Mouse (Mus musculus) T-helper 1 cell (primary cell): Measurements from ENCODE around the gene Atrip.

Experiments
- in situ Hi-C: fragments of 300-600 bp; cut with MboI, MseI; formaldehyde crosslinking; loops from one replicate; pipeline ENCODE4 v1.15.1; 2025; ENCODE audit warnings: high pct_unique_total_duplicates

Atrip gene

GRCm38 (mm10) chr9:109040906-109041305, 33.0 kb downstream of the Atrip start:
- in situ Hi-C loops: no loop called here

GRCm38 (mm10) chr9:109040216-109040615, 33.7 kb downstream of the Atrip start:
- in situ Hi-C loops: no loop called here

GRCm38 (mm10) chr9:109039681-109040080, 34.2 kb downstream of the Atrip start:
- in situ Hi-C loops: no loop called here

- in situ Hi-C loops: no loop called here
Observed at GRCm38 (mm10) chr9:109038901-109039364, 35.0 kb downstream of the Atrip start.

GRCm38 (mm10) chr9:109038086-109038895, 35.6 kb downstream of the Atrip start, which contains the start of gene Shisa5:
Gene Shisa5 (plus strand): TSS chr9:109038565.
- in situ Hi-C loops: no loop called here

GRCm38 (mm10) chr9:109032435-109032834, 41.5 kb downstream of the Atrip start:
- in situ Hi-C loops: no loop called here

- in situ Hi-C loops: no loop called here
Observed at GRCm38 (mm10) chr9:109031686-109032085, 42.2 kb downstream of the Atrip start.

- in situ Hi-C loops: no loop called here
Observed at GRCm38 (mm10) chr9:109031001-109031400, 42.9 kb downstream of the Atrip start.

- in situ Hi-C loops: no loop called here
Observed at GRCm38 (mm10) chr9:109030312-109030711, 43.6 kb downstream of the Atrip start.

GRCm38 (mm10) chr9:109028919-109029318, 45.0 kb downstream of the Atrip start:
- in situ Hi-C loops: no loop called here

GRCm38 (mm10) chr9:109028421-109028820, 45.5 kb downstream of the Atrip start:
- in situ Hi-C loops: no loop called here

GRCm38 (mm10) chr9:109027521-109027920, 46.4 kb downstream of the Atrip start:
- in situ Hi-C loops: no loop called here

GRCm38 (mm10) chr9:109022866-109023685, 50.8 kb downstream of the Atrip start:
- in situ Hi-C loops: no loop called here

- in situ Hi-C loops: no loop called here
Observed at GRCm38 (mm10) chr9:109021428-109021827, 52.5 kb downstream of the Atrip start.

GRCm38 (mm10) chr9:109016973-109017604, 56.8 kb downstream of the Atrip start:
- in situ Hi-C loops: no loop called here

- in situ Hi-C loops: no loop called here
Observed at GRCm38 (mm10) chr9:109015397-109015796, 58.5 kb downstream of the Atrip start.

- in situ Hi-C loops: loop anchor here (5.0 kb wide), 1 partner anchor 107 kb away; no protein-coding TSS in a partner anchor
Observed at GRCm38 (mm10) chr9:109010316-109010690, 63.6 kb downstream of the Atrip start.

GRCm38 (mm10) chr9:109009636-109010315, 64.1 kb downstream of the Atrip start:
- in situ Hi-C loops: loop anchor here (5.0 to 10.0 kb wide), 3 partner anchors 108 to 785 kb away; partner anchors contain the start of gene Fbxw27

GRCm38 (mm10) chr9:109008994-109009635, 64.8 kb downstream of the Atrip start:
- in situ Hi-C loops: loop anchor here (5.0 to 10.0 kb wide), 2 partner anchors 603 to 786 kb away; partner anchors contain the start of gene Fbxw27

- in situ Hi-C loops: loop anchor here (5.0 to 10.0 kb wide), 2 partner anchors 604 to 787 kb away; partner anchors contain the start of gene Fbxw27
Observed at GRCm38 (mm10) chr9:109008081-109008480, 65.8 kb downstream of the Atrip start.
